ENCODE assay signal across 10 mouse cellular contexts in genomic region chr6:88832663-88833062, GRCm38 (mm10). TPM values are rescaled to one million over a fixed set of nuclear protein-coding genes. Genes with fewer than 3 reads are reported as not detected.
DNase-seq lines count a peak whose midpoint lies in the region; ATAC-seq lines count a peak whose summit lies in the region.
"Had no signal": no experiment of that assay in that cellular context is flagged by ENCODE, and none has a peak within 500 bp of the region (broad histone marks: within the 10 kb centered on the region; RNA-seq: fewer than 3 reads in every experiment).

No protein-coding gene starts in this region.

- WGBS in hindbrain, embryonic 14.5 days = 71% methylated on average over 5 of the region's 5 CpGs
- WGBS in hindbrain, embryonic 10.5 days = 81% methylated on average over 5 of the region's 5 CpGs
- WGBS in liver, embryonic 11.5 days = 70% methylated on average over 5 of the region's 5 CpGs
- WGBS in kidney, embryonic 15.5 days = 82% methylated on average over 5 of the region's 5 CpGs

- H3K9me3 ChIP-seq in hindbrain, embryonic 14.5 days (ENCODE audit: control insufficient read depth, low read length) = no peaks in the 10 kb centered on the region
- H3K9me3 ChIP-seq in hindbrain, embryonic 10.5 days = no peaks in the 10 kb centered on the region
- no peaks in the 10 kb centered on the region for H3K9me3 ChIP-seq in liver, embryonic 11.5 days (ENCODE audit: control insufficient read depth, low read length)
- no peaks in the 10 kb centered on the region for H3K9me3 ChIP-seq in kidney, embryonic 15.5 days (replicated peaks)
- H3K9me3 ChIP-seq: lung, embryonic 15.5 days had no signal

- no peak overlapping the region for H3K9ac ChIP-seq in hindbrain, embryonic 14.5 days
- H3K9ac ChIP-seq in liver, embryonic 11.5 days (ENCODE audit: low read depth, low read length) = no peak overlapping the region
- H3K9ac ChIP-seq in kidney, embryonic 15.5 days = no peak overlapping the region
- H3K9ac ChIP-seq: lung, embryonic 15.5 days had no signal

- H3K4me3 ChIP-seq in hindbrain, embryonic 14.5 days (replicated peaks; ENCODE audit: low read length) = no peak overlapping the region
- no peak overlapping the region for H3K4me3 ChIP-seq in hindbrain, embryonic 10.5 days
- H3K4me3 ChIP-seq in liver, embryonic 11.5 days (ENCODE audit: low read depth, low read length) = no peak overlapping the region
- no peak overlapping the region for H3K4me3 ChIP-seq in kidney, embryonic 15.5 days (replicated peaks)
- H3K4me3 ChIP-seq: lung, embryonic 15.5 days had no signal

- no peak overlapping the region for H3K27ac ChIP-seq in hindbrain, embryonic 14.5 days
- no peak overlapping the region for H3K27ac ChIP-seq in hindbrain, embryonic 10.5 days
- H3K27ac ChIP-seq in liver, embryonic 11.5 days (ENCODE audit: low read depth, low read length) = no peak overlapping the region
- no peak overlapping the region for H3K27ac ChIP-seq in kidney, embryonic 15.5 days
- H3K27ac ChIP-seq: lung, embryonic 15.5 days had no signal

- no peaks in the 10 kb centered on the region for H3K27me3 ChIP-seq in hindbrain, embryonic 14.5 days (ENCODE audit: control insufficient read depth, insufficient read depth, low read length)
- H3K27me3 ChIP-seq in hindbrain, embryonic 10.5 days (ENCODE audit: insufficient read depth, poor library complexity, severe bottlenecking) = peaks cover 6% of the 10 kb centered on the region; the same call in 1 of the 2 replicates
- H3K27me3 ChIP-seq in liver, embryonic 11.5 days (replicated peaks; ENCODE audit: control insufficient read depth, insufficient read depth, low read length) = no peaks in the 10 kb centered on the region
- H3K27me3 ChIP-seq in kidney, embryonic 15.5 days = no peaks in the 10 kb centered on the region
- H3K27me3 ChIP-seq: lung, embryonic 15.5 days had no signal

- peaks cover 24% of the 10 kb centered on the region for H3K36me3 ChIP-seq in hindbrain, embryonic 14.5 days (replicated peaks; ENCODE audit: control insufficient read depth, insufficient read depth)
- peaks cover 24% of the 10 kb centered on the region for H3K36me3 ChIP-seq in hindbrain, embryonic 10.5 days
- H3K36me3 ChIP-seq in liver, embryonic 11.5 days (ENCODE audit: control insufficient read depth, insufficient read depth, low read length) = peaks cover 2% of the 10 kb centered on the region; the same call in 1 of the 2 replicates
- peaks cover 24% of the 10 kb centered on the region for H3K36me3 ChIP-seq in kidney, embryonic 15.5 days

- H3K4me1 ChIP-seq in hindbrain, embryonic 14.5 days (replicated peaks; ENCODE audit: control insufficient read depth, insufficient read depth, low read length) = 0 out of 2 replicates have a peak, but pooled peaks cover 6% of the 10 kb centered on the region
- H3K4me1 ChIP-seq in hindbrain, embryonic 10.5 days (replicated peaks) = peaks cover 12% of the 10 kb centered on the region
- peaks cover 9% of the 10 kb centered on the region for H3K4me1 ChIP-seq in liver, embryonic 11.5 days (replicated peaks; ENCODE audit: control insufficient read depth, insufficient read depth, low read length)
- peaks cover 18% of the 10 kb centered on the region for H3K4me1 ChIP-seq in kidney, embryonic 15.5 days

- 0 out of 2 replicates have a peak, but pooled peaks have one; percentile 36 for ATAC-seq in hindbrain, embryonic 14.5 days (ENCODE audit: low FRiP score)
- ATAC-seq in liver, embryonic 11.5 days (replicated peaks; ENCODE audit: low FRiP score) = peak; percentile 52
- ATAC-seq in kidney, embryonic 15.5 days (replicated peaks; ENCODE audit: low FRiP score) = no peak

- DNase-seq in hindbrain, embryonic 14.5 days (ENCODE audit: low spot score) = no peak
- no peak for DNase-seq in hindbrain, embryonic 10.5 days (ENCODE audit: low spot score)
- DNase-seq in A20 (ENCODE audit: low read depth, low spot score) (peak; percentile 85), R1 (ENCODE audit: low read depth, low spot score) (peak; percentile 90)
- no peak for DNase-seq in liver, embryonic 11.5 days (ENCODE audit: low spot score)
- no peak for DNase-seq in adrenal gland, postnatal 14 days
- DNase-seq in cerebellum, postnatal 4 days (ENCODE audit: low spot score in 2 of 2) = no peak
- DNase-seq: cerebellum, postnatal 14 days had no signal

- no peak overlapping the region for H3K4me2 ChIP-seq in hindbrain, embryonic 14.5 days (replicated peaks)
- no peak overlapping the region for H3K4me2 ChIP-seq in liver, embryonic 11.5 days
- H3K4me2 ChIP-seq in kidney, embryonic 15.5 days = no peak overlapping the region
- H3K4me2 ChIP-seq: lung, embryonic 15.5 days had no signal

RNA-seq across cellular contexts. Expression of gene Abtb1, which starts 9.1 kb away (rescaled TPM):
- polyA plus RNA-seq in hindbrain, embryonic 14.5 days (2014; fragmentation: Nextera tagmentation; extraction: Ambion mirVana) = 28.1 and 33.8 TPM in 2 replicates
- 27.2 and 27.5 TPM in 2 replicates for polyA plus RNA-seq in hindbrain, embryonic 10.5 days (2016; fragmentation: Nextera tagmentation; extraction: Ambion mirVana)
- polyA plus RNA-seq in liver, embryonic 11.5 days (2014; fragmentation: Nextera tagmentation; extraction: Ambion mirVana) = 24.9 and 26.7 TPM in 2 replicates
- 22.7 and 30.5 TPM in 2 replicates for total RNA-seq in adrenal gland, postnatal 14 days (2021)
- polyA plus RNA-seq in kidney, embryonic 15.5 days (2015; fragmentation: Nextera tagmentation; extraction: Ambion mirVana) = 32.4 and 35.4 TPM in 2 replicates

RNA-seq across cellular contexts. Expression of gene Podxl2, which starts 42.2 kb away (rescaled TPM):
- 525 and 527 TPM in 2 replicates for polyA plus RNA-seq in hindbrain, embryonic 14.5 days (2014; fragmentation: Nextera tagmentation; extraction: Ambion mirVana)
- polyA plus RNA-seq in hindbrain, embryonic 10.5 days (2016; fragmentation: Nextera tagmentation; extraction: Ambion mirVana) = 81.1 and 182 TPM in 2 replicates
- polyA plus RNA-seq in liver, embryonic 11.5 days (2014; fragmentation: Nextera tagmentation; extraction: Ambion mirVana) = 9.1 and 10.7 TPM in 2 replicates
- 24.4 and 27.2 TPM in 2 replicates for total RNA-seq in adrenal gland, postnatal 14 days (2021)
- polyA plus RNA-seq in kidney, embryonic 15.5 days (2015; fragmentation: Nextera tagmentation; extraction: Ambion mirVana) = 43.2 and 55.0 TPM in 2 replicates

Comparison
In these comparisons a context has a peak if more than half of its experiments do, and no peak if none do; other contexts are left out.
1. DNase-seq: peak in A20 (single experiment) and R1 (single experiment); none in hindbrain, embryonic 14.5 days (single experiment), hindbrain, embryonic 10.5 days (single experiment), liver, embryonic 11.5 days (single experiment), adrenal gland, postnatal 14 days (single experiment) and cerebellum, postnatal 4 days (0 of 2).